Mouse (Mus musculus) hindbrain, embryonic 14.5 days (tissue): ENCODE measurements around the gene Sdr9c7. TPM values are rescaled to one million over a fixed set of nuclear protein-coding genes. Genes with fewer than 3 reads are reported as not detected.
"Not testable (repeated sequence)": the region's sequence is repeated elsewhere in the genome, so short reads cannot be mapped to it uniquely, and the experiment has no call there.

ENCODE experiments used
- ATAC-seq: fragments of 200-750 bp; cut with Nextera tagmentation; 2 replicates; pipeline ENCODE4 v1.8.0; 2017; ENCODE audit warnings: moderate number of reproducible peaks, mild to moderate bottlenecking, moderate TSS enrichment, moderate library complexity; ENCODE audit not compliant: low FRiP score
- DNase-seq: peaks from one replicate; pipeline ENCODE4 v3.0.0-alpha.2; 2015; ENCODE audit warnings: low spot score
- H3K27ac ChIP-seq: fragments of 300-500 bp; sonication (generic); 2 replicates; pipeline ENCODE4 v1.5.1; 2014; ENCODE audit warnings: mild to moderate bottlenecking, moderate library complexity
- H3K27me3 ChIP-seq: fragments of 300-500 bp; sonication (generic); 2 replicates; pipeline ENCODE4 v1.6.1; 2014; ENCODE audit warnings: mild to moderate bottlenecking, low read length, mixed read lengths; ENCODE audit not compliant: control insufficient read depth, insufficient read depth
- H3K36me3 ChIP-seq: fragments of 300-500 bp; sonication (generic); replicated peaks from 2 replicates; pipeline ENCODE4 v1.6.1; 2014; ENCODE audit not compliant: control insufficient read depth, insufficient read depth
- H3K4me1 ChIP-seq: fragments of 300-500 bp; sonication (generic); replicated peaks from 2 replicates; pipeline ENCODE4 v1.6.1; 2014; ENCODE audit warnings: antibody characterized with exemption, low read length, mixed read lengths; ENCODE audit not compliant: control insufficient read depth, insufficient read depth
- H3K4me2 ChIP-seq: fragments of 300-500 bp; sonication (generic); replicated peaks from 2 replicates; pipeline ENCODE4 v1.6.1; 2014; ENCODE audit warnings: mild to moderate bottlenecking, moderate library complexity
- H3K4me3 ChIP-seq: fragments of 300-500 bp; sonication (generic); replicated peaks from 2 replicates; pipeline ENCODE4 v1.5.1; 2014; ENCODE audit warnings: mild to moderate bottlenecking, low read length
- H3K9ac ChIP-seq: fragments of 300-500 bp; sonication (generic); 2 replicates; pipeline ENCODE4 v1.6.1; 2014
- H3K9me3 ChIP-seq: fragments of 300-500 bp; sonication (generic); 2 replicates; pipeline ENCODE4 v1.6.1; 2016; ENCODE audit warnings: low read length; ENCODE audit not compliant: control insufficient read depth
- whole genome bisulfite sequencing: fragments of 180-500 bp; shearing (Covaris S2); extraction: QIAGEN DNeasy Blood & Tissue Kit; methylation state at CpG from one replicate; pipeline ENCODE4 v1.1.7; 2014; 5-methylcytosine and 5-hydroxymethylcytosine counted together
- polyA plus RNA-seq: library from polyadenylated mRNA; unstranded; fragments of >200 nt; fragmentation: Nextera tagmentation; extraction: Ambion mirVana; gene quantifications from 2 replicates; pipeline ENCODE4 v1.2.1, GENCODE M21; 2014

Gene Sdr9c7
- polyA plus RNA-seq, 1 experiment from 2014 or later, result not detected

DNA sequence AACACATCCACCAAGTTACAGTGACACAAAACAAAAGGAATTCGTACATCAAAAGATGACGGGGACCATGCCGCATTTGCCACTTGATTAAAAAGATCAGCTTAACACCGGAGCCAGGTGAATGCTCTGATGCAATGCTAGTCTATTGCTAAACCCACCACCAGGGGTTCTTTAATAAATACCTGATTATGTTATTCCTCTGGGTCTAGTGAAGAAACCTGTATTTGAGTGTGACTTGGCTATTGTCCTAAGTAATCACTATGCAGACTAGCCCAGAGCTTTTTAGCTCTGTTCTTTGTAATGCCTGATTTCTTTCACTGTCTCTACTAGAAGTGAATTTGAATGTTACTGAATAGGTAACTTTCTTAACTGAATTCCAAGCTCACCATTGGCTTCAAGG lies 17.3 kb upstream of the Sdr9c7 start:
- H3K36me3 ChIP-seq, result no peaks in the 10 kb centered on the region
- H3K9ac ChIP-seq, result no peak overlapping the region
- WGBS, result 85% methylated on average over 4 of the region's 4 CpGs
- ATAC-seq, result no peak
- H3K27ac ChIP-seq, result no peak overlapping the region
- DNase-seq, result no peak
- H3K4me2 ChIP-seq, result no peak overlapping the region
- H3K9me3 ChIP-seq, result no peaks in the 10 kb centered on the region
- H3K27me3 ChIP-seq, result no peaks in the 10 kb centered on the region
- no peaks in the 10 kb centered on the region for H3K4me1 ChIP-seq
- no peak overlapping the region for H3K4me3 ChIP-seq

DNA sequence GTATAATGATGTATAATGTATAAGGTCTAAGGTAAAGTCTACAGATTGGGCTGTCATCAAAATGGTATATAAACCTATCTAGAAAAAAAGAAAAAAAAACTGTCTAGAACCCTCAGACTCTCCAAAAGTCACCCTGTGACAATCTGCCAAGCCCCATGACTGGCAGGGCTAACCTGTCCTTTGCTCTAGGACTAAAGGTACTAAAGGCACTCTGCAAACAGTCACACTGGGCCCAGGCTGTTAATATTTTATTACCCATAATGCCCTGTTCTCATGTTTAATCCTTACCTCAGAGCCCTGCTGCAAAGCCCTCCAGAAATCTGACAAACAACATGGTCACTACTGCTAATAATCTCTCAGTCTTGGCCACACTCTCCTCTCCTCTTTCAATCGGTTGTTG lies 11.8 kb upstream of the Sdr9c7 start:
- H3K4me2 ChIP-seq, result no peak overlapping the region
- H3K9ac ChIP-seq, result no peak overlapping the region
- H3K4me3 ChIP-seq, result no peak overlapping the region
- 74% methylated on average over 1 of the region's 1 CpGs for WGBS
- ATAC-seq (no peak), DNase-seq (no peak)
- no peaks in the 10 kb centered on the region for H3K9me3 ChIP-seq
- no peaks in the 10 kb centered on the region for H3K36me3 ChIP-seq
- no peaks in the 10 kb centered on the region for H3K27me3 ChIP-seq
- H3K27ac ChIP-seq, result no peak overlapping the region
- H3K4me1 ChIP-seq, result no peaks in the 10 kb centered on the region

DNA sequence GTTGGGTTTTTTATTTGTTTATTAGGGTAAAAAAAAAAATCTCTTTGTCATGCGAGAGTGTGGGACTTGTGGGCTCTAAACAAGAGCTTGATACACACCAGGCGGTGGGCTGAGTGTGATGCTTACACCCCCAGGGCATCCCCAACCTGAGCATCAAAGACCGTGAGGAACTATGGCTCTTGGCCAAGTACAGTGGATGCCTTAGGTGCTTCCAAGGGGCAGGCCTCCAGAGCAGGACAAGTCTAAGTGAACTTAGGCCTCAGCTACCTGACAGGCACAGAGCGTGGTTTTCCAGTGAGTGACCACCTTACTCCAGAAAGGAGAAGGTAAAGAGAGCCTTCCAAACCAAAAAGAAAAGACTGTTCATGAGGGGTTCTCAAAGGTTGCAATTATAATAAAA lies 11.3 kb upstream of the Sdr9c7 start:
- Histone ChIP-seq H3K36me3 (no peaks in the 10 kb centered on the region), H3K27me3 (no peaks in the 10 kb centered on the region), H3K4me2 (no peak overlapping the region), H3K4me1 (no peaks in the 10 kb centered on the region), H3K9ac (no peak overlapping the region), H3K9me3 (no peaks in the 10 kb centered on the region), H3K4me3 (no peak overlapping the region), H3K27ac (no peak overlapping the region)
- ATAC-seq (no peak), DNase-seq (no peak)
- WGBS, result 80% methylated on average over 4 of the region's 4 CpGs

DNA sequence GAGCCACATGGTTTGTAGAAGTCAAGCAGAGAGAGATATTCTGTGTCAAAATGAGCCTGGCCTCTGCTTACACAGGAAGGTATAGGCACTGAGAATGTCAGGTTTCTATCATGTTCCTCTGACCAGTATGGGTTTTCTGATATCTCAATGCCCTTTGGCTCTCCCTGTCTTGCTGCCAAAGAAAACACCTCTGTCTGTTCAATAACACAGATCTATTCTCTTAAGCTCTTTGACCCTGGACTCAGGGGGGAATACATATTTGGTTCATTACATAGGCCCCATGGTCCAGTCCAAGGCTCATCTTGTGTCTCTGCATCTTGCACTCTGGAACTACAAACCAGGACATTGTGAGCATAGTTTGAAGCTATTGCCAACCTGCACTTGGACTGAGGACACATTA lies 9.7 kb upstream of the Sdr9c7 start, which contains the start of gene Rdh7:
Gene Rdh7 (minus strand): TSS at position 213 of the 400 bp plus-strand sequence.
- Histone ChIP-seq H3K4me3 (no peak within 1 kb of the TSS), H3K4me2 (no peak within 1 kb of the TSS), H3K27me3 (no peaks in the 10 kb centered on the region), H3K9me3 (no peaks in the 10 kb centered on the region), H3K27ac (no peak within 1 kb of the TSS), H3K4me1 (no peaks in the 10 kb centered on the region), H3K9ac (no peak within 1 kb of the TSS), H3K36me3 (no peaks in the 10 kb centered on the region)
- ATAC-seq (no peak), DNase-seq (no peak)

DNA sequence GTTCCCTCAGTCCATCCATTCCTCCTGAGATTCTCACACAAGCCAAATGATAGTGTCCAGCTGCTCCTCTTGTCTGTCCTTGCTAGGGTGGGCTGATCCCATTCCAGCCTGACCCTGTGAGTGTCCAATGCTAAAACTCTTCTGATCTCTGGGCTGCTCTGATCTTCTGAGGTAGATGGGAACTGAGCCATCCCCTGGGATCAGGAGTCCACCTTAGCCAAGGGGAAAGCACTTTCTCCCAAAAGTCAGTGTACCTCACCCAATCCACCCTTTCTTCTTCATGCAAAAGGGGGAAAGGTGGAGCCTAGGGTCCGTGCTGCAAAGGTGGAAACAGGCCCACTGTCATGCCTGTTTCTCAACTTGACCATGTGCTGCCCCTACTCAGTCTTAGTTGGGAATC lies 6.8 kb upstream of the Sdr9c7 start:
- Histone ChIP-seq H3K9me3 (no peaks in the 10 kb centered on the region), H3K27me3 (no peaks in the 10 kb centered on the region), H3K9ac (no peak overlapping the region), H3K4me3 (no peak overlapping the region), H3K36me3 (no peaks in the 10 kb centered on the region), H3K4me2 (no peak overlapping the region), H3K27ac (no peak overlapping the region), H3K4me1 (no peaks in the 10 kb centered on the region)
- ATAC-seq, result no peak
- DNase-seq, result no peak
- WGBS, result 44% methylated on average over 1 of the region's 1 CpGs

DNA sequence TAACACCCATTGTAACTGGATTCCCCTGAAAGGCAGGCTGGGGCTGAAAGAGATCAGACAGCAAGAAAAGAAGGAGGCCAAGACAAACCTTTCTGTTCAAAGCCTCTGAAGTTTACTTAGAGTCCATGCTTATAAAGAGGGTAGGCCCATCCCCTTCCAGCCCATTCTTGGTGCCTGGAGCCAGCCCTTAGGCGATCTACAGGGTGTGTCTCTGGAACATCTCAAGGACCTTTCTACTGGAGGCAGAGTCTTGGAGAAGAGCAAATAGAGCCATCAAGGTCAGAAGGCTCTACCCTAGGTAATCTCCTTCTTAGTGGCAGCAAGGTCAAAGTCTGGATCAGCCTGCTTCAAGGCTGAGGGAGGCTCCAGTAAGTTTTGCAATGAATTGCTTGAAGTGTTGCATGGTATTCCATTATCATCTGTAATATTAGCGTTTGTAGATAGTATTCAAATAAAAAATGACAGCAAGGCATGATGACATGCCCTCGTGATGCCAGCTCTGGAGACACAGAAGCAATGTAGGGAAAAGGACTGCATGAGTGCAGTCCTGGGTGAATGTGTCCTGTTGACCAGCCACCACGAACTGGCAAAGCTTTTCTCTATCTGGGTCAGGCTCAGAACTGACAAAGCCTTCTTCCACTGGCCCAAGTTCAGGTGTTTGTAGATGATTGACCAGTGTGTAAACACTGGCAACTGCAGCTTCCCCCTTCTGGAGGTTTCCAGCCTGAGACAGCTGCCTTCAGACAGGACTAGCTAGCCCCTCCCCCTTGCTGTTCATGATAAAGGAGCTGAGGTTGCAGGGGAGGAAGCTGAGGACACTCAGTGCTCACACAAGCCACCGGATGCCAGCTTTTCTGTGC lies 4.9 kb upstream of the Sdr9c7 start:
- H3K4me2 ChIP-seq, DNase-seq, H3K4me1 ChIP-seq, H3K36me3 ChIP-seq, ATAC-seq, H3K9me3 ChIP-seq, H3K4me3 ChIP-seq, H3K9ac ChIP-seq, H3K27me3 ChIP-seq, H3K27ac ChIP-seq: not testable (repeated sequence)
- 57% methylated on average over 5 of the region's 5 CpGs for WGBS

DNA sequence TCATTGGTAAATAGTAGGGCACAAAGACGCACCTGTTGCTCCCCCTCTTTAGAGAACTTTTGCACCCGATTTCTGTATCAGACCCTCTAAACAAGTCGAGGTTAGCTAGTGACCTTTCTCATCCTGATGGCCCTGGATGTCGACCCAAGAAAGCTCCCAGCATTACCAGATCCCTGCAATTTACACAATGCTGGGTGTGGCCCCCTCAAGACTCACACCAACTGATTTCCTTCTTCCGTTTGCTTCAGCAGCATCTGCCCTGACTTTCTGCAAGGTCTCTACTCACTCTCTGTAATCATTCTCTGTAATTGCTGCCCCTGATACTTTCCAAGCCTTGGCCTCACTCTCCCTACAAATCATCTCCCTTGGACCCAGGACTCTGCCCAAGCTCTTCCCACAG lies 1.6 kb upstream of the Sdr9c7 start:
- Histone ChIP-seq H3K4me3 (no peak overlapping the region), H3K4me2 (no peak overlapping the region), H3K9ac (no peak overlapping the region), H3K36me3 (no peaks in the 10 kb centered on the region), H3K27me3 (no peaks in the 10 kb centered on the region), H3K4me1 (no peaks in the 10 kb centered on the region), H3K9me3 (no peaks in the 10 kb centered on the region), H3K27ac (no peak overlapping the region)
- ATAC-seq, result no peak
- WGBS, result 78% methylated on average over 5 of the region's 5 CpGs
- no peak for DNase-seq

DNA sequence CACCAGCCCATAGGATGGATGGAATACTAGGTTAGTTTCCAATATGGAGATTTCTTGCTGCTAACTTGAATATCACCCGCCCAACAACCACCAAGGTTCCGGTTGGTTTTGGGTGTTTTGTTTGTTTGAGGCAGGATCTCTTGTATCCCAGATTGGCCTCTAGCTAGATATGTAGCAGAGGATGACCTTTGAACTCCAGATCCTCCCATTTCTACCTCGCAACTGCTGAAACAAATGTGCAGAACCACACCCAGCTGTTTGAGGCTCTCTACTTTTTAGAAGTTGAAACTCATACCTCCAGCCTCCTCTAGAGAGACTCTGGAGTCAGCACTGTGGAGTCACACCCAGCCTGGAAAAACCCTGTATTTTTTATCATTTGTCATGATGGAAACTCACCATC lies 812 bp upstream of the Sdr9c7 start:
- no peaks in the 10 kb centered on the region for H3K4me1 ChIP-seq
- H3K4me3 ChIP-seq, result no peak overlapping the region
- H3K9ac ChIP-seq, result no peak overlapping the region
- no peak overlapping the region for H3K4me2 ChIP-seq
- WGBS, result 86% methylated on average over 3 of the region's 3 CpGs
- no peaks in the 10 kb centered on the region for H3K27me3 ChIP-seq
- H3K36me3 ChIP-seq, result no peaks in the 10 kb centered on the region
- no peak for DNase-seq
- ATAC-seq, result no peak
- H3K27ac ChIP-seq, result no peak overlapping the region
- H3K9me3 ChIP-seq, result no peaks in the 10 kb centered on the region

DNA sequence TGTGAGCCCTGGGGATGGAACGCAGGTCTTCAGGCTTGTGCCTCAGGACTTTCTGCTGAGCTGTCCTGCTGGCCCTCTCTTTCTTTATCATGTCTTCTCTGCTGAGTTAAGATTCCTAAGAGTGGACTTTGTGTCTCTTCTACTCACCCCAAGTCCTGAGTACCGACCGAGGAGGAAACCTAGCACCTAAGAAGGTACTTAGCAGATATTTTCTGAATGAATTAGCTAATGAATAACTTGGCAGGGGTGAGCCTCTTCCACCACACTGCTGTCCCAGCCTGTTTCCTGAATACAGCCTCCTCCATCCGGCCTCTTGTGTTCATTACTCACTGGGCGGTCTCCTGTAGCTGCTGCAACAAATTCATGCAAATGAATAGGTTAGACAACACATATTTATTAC lies 1.5 kb downstream of the Sdr9c7 start:
- Histone ChIP-seq H3K27ac (no peak overlapping the region), H3K36me3 (no peaks in the 10 kb centered on the region), H3K4me3 (no peak overlapping the region), H3K4me2 (no peak overlapping the region), H3K27me3 (no peaks in the 10 kb centered on the region), H3K4me1 (0 out of 2 replicates have a peak, but pooled peaks cover under 1% of the 10 kb centered on the region), H3K9ac (no peak overlapping the region), H3K9me3 (no peaks in the 10 kb centered on the region)
- no peak for ATAC-seq
- 59% methylated on average over 5 of the region's 5 CpGs for WGBS
- DNase-seq, result no peak

DNA sequence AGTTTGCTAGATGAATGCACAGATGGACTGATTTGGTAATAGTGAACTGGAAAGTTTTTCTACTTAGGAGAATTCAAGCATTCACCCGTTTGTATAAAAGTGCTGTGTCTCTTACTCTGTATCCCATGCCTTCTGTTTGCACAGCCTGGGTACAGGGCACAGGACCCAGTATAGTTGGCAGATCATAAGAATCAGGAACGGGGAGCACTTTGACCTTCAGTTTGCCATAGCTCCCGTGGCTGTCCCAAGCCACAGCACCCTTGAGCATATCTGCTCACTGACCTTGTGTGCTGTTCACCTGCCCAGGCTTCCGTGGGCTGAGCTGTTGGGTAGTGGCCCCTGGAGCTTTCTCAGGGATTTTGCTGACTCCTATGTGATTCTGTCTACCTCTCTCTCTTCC lies 3.4 kb downstream of the Sdr9c7 start:
- DNase-seq (no peak), ATAC-seq (no peak)
- Histone ChIP-seq H3K27ac (no peak overlapping the region), H3K9ac (no peak overlapping the region), H3K4me3 (no peak overlapping the region), H3K9me3 (no peaks in the 10 kb centered on the region), H3K36me3 (no peaks in the 10 kb centered on the region), H3K4me2 (no peak overlapping the region), H3K27me3 (no peaks in the 10 kb centered on the region), H3K4me1 (0 out of 2 replicates have a peak, but pooled peaks cover 3% of the 10 kb centered on the region)
- 88% methylated on average over 4 of the region's 4 CpGs for WGBS
